Mouse (Mus musculus) spleen, adult 18-20 months (tissue): ENCODE measurements around the gene Arpp21.
"Not testable (repeated sequence)": the region's sequence is repeated elsewhere in the genome, so short reads cannot be mapped to it uniquely, and the experiment has no call there.

Experiments used
- DNase-seq, 2 experiments: peaks; one replicate each; pipeline ENCODE4 v3.0.0; 2022; ENCODE audit warnings: mixed read lengths in 2 of 2

Arpp21 gene

GRCm38 (mm10) chr9:112100841-112101595, 134.7 kb downstream of the Arpp21 start:
- no peak for DNase-seq

- DNase-seq, result no peak
Measured at GRCm38 (mm10) chr9:112098267-112098666, 137.5 kb downstream of the Arpp21 start.

DNA sequence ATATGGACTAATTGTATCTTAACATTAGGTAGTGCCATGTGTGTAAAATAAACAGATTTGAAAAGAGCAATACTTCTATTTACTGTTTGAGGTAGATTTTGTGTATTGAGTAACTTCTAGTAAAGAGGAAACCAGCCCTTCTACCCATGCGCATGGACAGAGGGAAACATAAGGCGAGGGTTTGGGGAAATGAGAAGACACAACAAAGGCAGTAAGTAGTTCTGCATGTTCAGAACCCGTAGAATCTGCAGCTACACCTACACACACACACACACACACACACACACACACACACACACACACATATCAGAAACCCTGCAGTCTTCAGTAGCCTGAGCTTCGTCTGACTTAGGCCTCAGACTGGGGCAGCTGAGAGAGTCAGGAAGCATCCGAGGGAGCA, 140.0 kb downstream of the Arpp21 start:
- DNase-seq, result no peak

DNA sequence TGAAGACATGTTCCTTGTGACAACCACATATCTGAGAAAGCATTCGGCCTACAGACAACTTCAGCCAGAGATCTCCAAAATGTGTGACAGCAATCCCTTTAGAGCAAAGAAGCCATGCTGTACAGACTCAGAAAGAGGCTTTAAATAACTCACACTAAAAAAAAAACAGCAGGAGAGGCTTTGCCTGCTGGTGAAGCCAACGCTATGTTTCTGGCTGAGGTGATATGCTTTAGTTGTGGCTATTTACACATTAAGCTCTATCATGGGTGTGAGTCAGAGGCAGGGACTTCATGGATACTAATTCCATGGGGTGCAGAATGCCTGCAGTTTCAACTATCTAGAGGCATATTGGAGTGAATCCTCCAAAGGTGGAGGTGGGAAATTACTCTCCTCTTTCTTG, 140.5 kb downstream of the Arpp21 start:
- DNase-seq, result no peak

GRCm38 (mm10) chr9:112078903-112079302, 156.8 kb downstream of the Arpp21 start:
- no peak for DNase-seq

DNA sequence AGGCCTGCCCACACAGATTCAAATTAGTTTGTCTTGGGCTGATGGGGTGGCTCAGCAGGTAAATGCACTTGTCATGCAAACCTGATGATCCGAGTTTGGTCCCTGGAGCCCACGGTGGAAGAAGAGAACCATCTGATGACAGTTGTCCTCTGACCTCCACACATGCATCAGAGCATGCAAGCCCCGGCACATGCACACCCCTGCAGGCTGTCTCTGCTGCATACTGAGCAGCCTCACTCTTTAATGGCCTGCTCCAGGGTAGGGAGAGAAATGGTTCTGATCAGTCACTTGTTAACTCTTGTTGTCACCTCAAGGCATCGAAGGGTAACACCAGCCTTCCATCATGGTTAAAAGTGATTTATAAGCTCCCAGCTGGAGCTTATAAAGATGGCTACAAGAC, 157.3 kb downstream of the Arpp21 start:
- DNase-seq, result no peak

DNA sequence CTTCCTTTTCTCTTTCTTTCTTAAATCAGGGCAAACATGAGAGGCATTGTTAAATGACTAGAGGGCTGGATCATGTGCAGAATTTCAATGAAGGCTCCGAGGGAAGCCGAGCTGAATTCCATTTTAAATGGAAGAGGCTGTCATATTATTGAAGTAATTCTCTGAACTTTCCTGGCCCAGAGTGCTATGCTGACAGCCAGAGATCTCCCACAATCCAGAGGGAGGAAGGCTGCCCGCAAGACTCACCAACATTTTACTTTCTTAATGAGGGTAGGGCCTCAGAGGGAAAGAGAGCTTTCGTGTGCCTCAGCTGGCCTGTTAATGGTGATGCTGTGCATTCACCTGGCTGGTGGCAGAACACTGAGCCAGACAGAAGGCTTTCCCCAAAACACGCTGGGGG, 160.5 kb downstream of the Arpp21 start:
- no peak for DNase-seq

DNA sequence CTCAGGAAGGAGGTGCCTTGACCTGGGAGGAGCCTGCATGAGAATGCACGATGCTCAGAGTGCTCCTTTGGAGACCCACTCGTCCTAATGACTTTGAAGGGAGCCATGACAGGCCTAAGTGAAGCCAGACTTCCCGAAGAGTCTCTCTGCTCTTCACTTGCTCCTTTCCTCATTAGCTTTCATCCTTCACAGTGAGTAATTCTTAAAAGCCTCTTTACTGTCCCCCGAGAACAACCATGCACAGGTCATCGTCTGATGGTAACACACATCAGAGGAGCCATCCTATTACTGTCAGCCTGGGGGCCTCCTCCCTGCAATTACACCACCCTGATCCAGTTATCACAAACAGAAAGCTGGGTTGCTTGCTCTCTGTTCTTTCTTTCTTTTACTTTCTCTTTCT, 160.9 kb downstream of the Arpp21 start:
- no peak for DNase-seq

DNA sequence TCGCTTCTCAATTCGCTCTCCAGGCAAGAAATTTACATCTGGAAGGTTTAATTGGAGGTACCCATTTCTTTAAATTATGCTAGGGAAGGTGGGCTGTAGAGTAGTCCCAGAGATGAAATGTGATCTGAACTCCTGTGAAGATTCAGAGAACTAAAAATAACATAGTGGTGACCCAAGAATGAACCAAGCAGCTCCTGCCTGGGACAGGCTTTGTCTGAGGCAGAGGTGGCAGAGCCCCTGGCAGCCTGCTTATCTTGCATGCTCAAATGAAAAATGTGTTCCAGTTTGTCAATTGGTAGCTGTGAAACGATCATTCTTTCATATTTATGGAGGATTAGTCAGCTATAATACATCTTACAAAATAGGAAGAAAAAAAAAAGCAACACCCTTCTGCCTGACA, 164.4 kb downstream of the Arpp21 start:
- DNase-seq, result no peak

DNA sequence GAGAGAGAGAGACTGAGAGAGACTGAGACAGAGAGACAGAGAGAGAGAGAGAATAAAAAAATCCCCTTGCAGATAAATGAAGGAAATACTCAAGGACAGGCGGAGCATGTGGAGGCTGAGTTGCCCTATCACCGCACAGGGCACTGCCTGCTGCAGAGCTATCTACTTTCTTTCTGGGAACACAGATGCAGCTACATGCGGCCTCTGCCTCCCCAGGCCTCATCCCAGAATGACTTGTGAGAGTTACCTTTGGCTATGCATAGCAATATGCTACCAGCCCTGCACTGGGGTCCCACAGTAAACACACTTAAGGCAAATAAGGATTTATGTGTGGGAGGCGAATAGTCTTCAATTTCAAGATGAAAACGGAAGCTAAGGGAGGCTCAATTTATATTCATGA, 164.8 kb downstream of the Arpp21 start:
- no peak for DNase-seq

DNA sequence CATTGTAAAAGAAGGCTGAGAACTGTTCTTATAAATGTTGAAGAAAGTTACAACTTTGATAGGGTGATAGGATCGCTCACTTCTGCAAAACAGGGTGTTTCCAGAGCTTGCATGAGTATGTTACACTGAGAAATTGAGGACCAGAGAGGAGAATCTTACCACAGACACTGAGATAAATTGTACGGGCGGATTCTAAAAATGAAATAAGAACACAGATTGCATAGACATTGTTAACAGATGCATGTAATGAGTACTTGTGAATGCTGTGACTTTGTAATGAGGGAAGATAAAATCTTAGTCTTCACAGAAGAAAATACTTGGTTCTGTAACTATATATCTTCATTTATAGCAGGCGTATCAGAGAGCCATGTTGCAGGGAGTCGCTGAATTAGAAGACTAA, 167.5 kb downstream of the Arpp21 start:
- no peak for DNase-seq

GRCm38 (mm10) chr9:112060696-112061425, 174.9 kb downstream of the Arpp21 start:
- DNase-seq, result no peak

DNA sequence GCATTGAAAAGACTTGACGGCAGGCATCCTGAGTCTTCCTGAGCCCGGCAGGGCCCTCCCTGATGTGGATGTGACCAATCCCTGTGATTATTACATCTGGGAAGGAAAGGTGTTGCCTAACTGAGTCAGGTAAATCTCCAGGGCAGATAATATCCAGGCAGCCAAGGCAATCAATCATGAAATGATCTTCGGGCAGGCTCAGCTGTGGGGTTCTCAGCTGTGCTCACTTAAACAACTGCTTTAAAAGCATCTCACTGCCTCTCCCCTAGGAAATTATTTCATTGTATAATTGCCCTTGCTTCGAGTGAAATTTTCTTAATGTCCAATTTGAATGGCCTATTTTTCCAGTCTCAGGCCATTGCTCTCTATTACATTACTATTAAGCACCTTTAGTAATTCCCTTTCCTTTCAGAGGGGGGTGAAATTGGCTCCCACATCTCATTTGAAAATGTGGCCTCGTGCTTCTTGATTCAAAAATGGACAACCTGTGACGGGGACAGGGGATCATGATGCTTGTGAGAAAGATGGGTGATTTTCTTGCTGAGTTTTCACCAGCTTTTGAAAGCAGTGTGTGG, 180.8 kb downstream of the Arpp21 start:
- no peak for DNase-seq

DNA sequence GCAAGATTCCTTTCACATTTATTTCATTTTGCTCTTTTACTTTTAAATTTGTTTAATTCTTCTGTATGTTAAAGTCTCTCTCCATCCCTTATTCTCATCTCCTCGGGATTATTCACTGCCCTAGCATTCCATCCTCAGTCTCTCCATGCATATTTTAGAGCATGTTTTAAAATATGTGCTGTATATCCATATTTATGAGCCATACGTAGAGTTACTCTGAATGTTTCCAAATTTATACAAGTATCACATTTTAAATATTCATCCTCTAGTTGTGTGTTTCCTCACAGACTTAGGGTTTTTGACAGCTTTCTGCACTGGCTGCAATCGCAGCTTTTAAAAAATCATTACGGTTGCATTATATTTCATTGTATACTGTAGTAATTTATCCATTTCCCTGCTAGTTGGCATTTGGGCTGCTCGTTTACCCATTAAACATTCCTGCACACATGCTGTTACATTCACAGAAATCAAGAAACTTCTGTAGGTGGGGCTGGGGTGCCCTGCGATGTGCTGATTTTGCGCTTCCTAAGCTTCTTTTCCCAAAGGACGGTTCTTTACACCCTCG, 187.8 kb downstream of the Arpp21 start:
- DNase-seq, result no peak

GRCm38 (mm10) chr9:112040566-112040965, 195.2 kb downstream of the Arpp21 start:
- no peak for DNase-seq

DNA sequence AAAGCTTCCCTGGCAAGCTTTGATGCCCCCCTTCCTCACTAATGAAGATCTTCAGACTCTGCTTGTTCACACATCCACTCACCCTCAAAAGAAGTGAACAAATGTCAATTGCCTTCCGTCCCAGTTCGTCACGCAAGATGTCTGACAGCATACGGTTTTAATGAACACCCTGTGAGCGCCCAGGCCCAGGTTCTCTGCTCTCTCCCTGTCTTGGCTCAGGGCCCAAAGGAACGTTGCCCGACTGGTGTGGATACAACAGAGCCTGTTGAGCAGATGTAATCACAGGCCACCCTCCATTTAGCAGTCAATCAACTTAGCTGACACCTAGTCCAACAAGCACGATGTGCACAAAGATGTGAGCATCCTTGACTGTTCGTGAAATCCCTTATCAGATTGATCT, 198.0 kb downstream of the Arpp21 start:
- no peak for DNase-seq

DNA sequence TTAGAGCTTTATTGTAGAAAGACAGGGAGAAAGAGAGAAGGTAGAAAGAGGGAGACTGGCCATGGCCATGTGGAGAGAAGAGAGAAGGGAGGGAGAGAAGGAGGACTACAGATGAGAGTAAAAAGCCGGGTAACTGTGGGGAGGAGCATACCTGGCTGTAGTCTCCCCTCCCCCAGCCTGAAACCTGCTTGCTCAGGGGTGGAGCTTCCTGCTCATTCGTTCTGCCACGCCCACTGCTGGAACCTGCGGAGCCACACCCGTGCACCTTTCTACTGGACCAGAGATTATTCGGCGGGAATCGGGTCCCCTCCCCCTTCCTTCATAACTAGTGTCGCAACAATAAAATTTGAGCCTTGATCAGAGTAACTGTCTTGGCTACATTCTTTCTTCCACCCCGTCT, 201.9 kb downstream of the Arpp21 start:
- DNase-seq, result not testable (repeated sequence)

DNA sequence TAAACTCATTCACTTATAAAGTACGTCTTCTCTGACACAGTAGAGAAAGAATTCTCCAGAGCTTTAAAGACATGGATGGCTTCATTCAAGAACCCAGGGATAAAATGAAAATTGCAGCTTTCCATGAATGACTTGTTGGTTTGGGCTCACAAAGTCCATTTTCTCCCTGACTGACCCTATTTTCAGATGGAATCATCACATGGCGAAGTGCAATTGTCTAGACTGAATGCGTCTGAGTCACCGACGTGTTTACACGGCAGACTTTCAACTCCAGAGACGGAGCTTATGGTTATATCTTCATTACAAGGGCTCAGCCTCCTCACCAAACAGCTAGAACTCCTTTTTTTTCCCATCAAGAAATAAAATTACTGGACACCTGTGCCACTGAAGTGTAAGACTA, 203.6 kb downstream of the Arpp21 start:
- DNase-seq, result no peak

DNA sequence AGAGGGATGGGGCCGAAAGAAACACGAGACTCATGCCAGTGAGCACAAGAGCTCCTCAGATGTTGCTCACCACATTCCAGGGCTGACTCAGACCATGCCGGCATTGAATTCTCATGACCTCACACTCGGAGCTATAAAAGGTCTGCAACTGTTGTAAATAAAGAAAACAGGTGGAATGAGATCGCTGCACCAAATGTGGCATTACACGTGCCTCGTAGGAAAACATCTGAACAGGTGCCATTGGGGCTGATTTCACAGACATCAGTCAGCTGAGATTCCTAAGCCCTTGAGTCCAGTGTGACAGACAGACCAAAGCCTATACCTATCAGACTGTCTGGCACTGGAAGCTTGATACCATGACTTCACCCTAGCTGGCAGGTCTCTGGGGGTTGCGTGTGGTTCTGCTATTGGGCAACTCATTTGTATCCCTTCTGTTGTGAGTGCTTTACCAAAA, 212.1 kb downstream of the Arpp21 start:
- DNase-seq, result no peak

DNA sequence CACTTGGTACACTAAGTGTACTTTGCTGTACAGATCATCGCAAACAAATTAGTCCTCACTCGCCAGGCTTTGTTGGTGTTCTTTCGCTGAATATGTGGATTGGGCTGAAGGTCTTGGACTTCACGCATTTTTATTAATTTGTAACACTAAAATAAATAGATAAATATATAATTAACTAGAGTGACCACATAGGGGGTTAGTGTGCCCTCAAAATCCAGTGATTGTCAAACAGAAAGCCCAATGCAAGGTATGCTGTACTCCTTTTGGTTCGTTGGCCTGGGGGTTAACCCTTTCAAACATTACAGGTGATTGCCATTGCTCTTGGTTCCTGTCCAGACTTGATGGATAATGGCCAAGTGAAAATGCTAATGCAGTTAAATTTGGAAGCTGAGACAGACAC, 212.6 kb downstream of the Arpp21 start:
- no peak for DNase-seq
